In the genomic region with DNA sequence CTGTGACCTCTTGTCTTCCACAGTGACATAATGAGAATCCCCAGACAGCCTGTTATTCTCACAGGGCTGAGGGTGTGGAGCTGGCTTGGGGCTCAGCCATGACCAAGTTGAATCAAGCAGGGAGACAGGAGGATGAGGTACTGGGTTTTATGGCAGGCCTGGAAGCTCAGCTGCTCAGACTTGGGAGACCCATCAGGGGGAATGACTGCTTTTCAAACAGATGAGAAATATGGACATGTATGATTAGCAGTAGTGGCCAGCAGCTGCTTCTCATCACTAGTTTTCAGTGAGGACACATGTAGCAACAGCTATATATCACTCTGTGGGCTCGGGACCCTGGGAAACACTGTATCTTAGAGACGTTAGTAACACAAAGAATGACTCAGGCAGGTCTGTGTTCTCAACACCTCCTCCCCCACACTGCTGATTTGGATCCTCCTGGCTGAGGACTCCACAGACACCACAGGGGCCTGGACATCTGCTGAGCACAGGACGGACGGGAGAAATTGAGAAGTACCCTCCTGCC, we compare ENCODE assay signal across 8 mouse cellular contexts.
DNase-seq lines count a peak whose midpoint lies in the region; ATAC-seq lines count a peak whose summit lies in the region.

No protein-coding gene starts in this region.

- peak; percentile 80 for DNase-seq in embryonic facial prominence, embryonic 14.5 days (ENCODE audit: low spot score)
- DNase-seq in embryonic facial prominence, embryonic 10.5 days (ENCODE audit: low spot score) = no peak
- DNase-seq in adipocyte (ENCODE audit: low spot score) = peak; percentile 34
- DNase-seq in layer of hippocampus, postnatal 10 days (ENCODE audit: low spot score in 2 of 2) = peak; percentile 24 to 42
- DNase-seq in right cerebral cortex, adult 2 months (ENCODE audit: low spot score in 2 of 2) = peak; percentile 67 to 77
- DNase-seq in spleen, postnatal 14 days (ENCODE audit: low spot score in 2 of 2) = no peak

- H3K9me3 ChIP-seq in embryonic facial prominence, embryonic 14.5 days (ENCODE audit: control insufficient read depth, low read length) = no peaks in the 10 kb centered on the region
- H3K9me3 ChIP-seq in embryonic facial prominence, embryonic 10.5 days = no peaks in the 10 kb centered on the region
- no peaks in the 10 kb centered on the region; the same call in 1 of the 2 replicates for H3K9me3 ChIP-seq in heart, embryonic 16.5 days (replicated peaks; ENCODE audit: control insufficient read depth, low read length)
- no peaks in the 10 kb centered on the region for H3K9me3 ChIP-seq in forebrain, embryonic 13.5 days (replicated peaks)

- H3K4me1 ChIP-seq in embryonic facial prominence, embryonic 14.5 days (ENCODE audit: control insufficient read depth, insufficient read depth, low read length) = 0 out of 2 replicates have a peak, but pooled peaks cover 2% of the 10 kb centered on the region
- H3K4me1 ChIP-seq in embryonic facial prominence, embryonic 10.5 days = peaks cover 8% of the 10 kb centered on the region
- H3K4me1 ChIP-seq in heart, embryonic 16.5 days (ENCODE audit: control insufficient read depth, insufficient read depth, low read length) = no peaks in the 10 kb centered on the region
- H3K4me1 ChIP-seq in forebrain, embryonic 13.5 days = no peaks in the 10 kb centered on the region

- no peak overlapping the region for H3K4me3 ChIP-seq in embryonic facial prominence, embryonic 14.5 days (ENCODE audit: low read depth, low read length)
- H3K4me3 ChIP-seq in embryonic facial prominence, embryonic 10.5 days = no peak overlapping the region
- no peak overlapping the region for H3K4me3 ChIP-seq in heart, embryonic 16.5 days (ENCODE audit: low read length)
- H3K4me3 ChIP-seq in forebrain, embryonic 13.5 days = no peak overlapping the region

- H3K27me3 ChIP-seq in embryonic facial prominence, embryonic 14.5 days (replicated peaks; ENCODE audit: control insufficient read depth, insufficient read depth, low read length) = no peaks in the 10 kb centered on the region
- no peaks in the 10 kb centered on the region for H3K27me3 ChIP-seq in embryonic facial prominence, embryonic 10.5 days (replicated peaks; ENCODE audit: low read depth, poor library complexity, severe bottlenecking)
- H3K27me3 ChIP-seq in heart, embryonic 16.5 days (ENCODE audit: control insufficient read depth, insufficient read depth, low read length) = no peaks in the 10 kb centered on the region
- no peaks in the 10 kb centered on the region for H3K27me3 ChIP-seq in forebrain, embryonic 13.5 days

- no peaks in the 10 kb centered on the region for H3K36me3 ChIP-seq in embryonic facial prominence, embryonic 14.5 days (ENCODE audit: control insufficient read depth, insufficient read depth, low read length)
- no peaks in the 10 kb centered on the region for H3K36me3 ChIP-seq in embryonic facial prominence, embryonic 10.5 days (replicated peaks)
- H3K36me3 ChIP-seq in heart, embryonic 16.5 days (ENCODE audit: control insufficient read depth, insufficient read depth) = no peaks in the 10 kb centered on the region
- H3K36me3 ChIP-seq in forebrain, embryonic 13.5 days (ENCODE audit: poor library complexity, severe bottlenecking) = no peaks in the 10 kb centered on the region

- H3K4me2 ChIP-seq in embryonic facial prominence, embryonic 14.5 days (ENCODE audit: low read depth, low read length) = no peak overlapping the region
- H3K4me2 ChIP-seq in heart, embryonic 16.5 days (ENCODE audit: low read depth, low read length) = no peak overlapping the region
- no peak overlapping the region for H3K4me2 ChIP-seq in forebrain, embryonic 13.5 days

- ATAC-seq in embryonic facial prominence, embryonic 14.5 days (ENCODE audit: low read depth) = peak; percentile 75; the same call in 1 of the 2 replicates
- ATAC-seq in heart, embryonic 16.5 days (replicated peaks; ENCODE audit: extremely low read depth, insufficient read depth, low FRiP score) = peak; percentile 80
- ATAC-seq in forebrain, embryonic 13.5 days = no peak

- H3K27ac ChIP-seq in embryonic facial prominence, embryonic 14.5 days (replicated peaks; ENCODE audit: low read depth, low read length) = peak overlapping the region; percentile 52; the same call in 1 of the 2 replicates
- H3K27ac ChIP-seq in embryonic facial prominence, embryonic 10.5 days (replicated peaks) = no peak overlapping the region
- H3K27ac ChIP-seq in heart, embryonic 16.5 days (ENCODE audit: low read length) = peak overlapping the region; percentile 24
- no peak overlapping the region for H3K27ac ChIP-seq in forebrain, embryonic 13.5 days

- H3K9ac ChIP-seq in embryonic facial prominence, embryonic 14.5 days (ENCODE audit: low read depth, low read length) = no peak overlapping the region
- no peak overlapping the region for H3K9ac ChIP-seq in heart, embryonic 16.5 days (ENCODE audit: low read length)
- no peak overlapping the region for H3K9ac ChIP-seq in forebrain, embryonic 13.5 days

- 51% methylated on average over 4 of the region's 4 CpGs for WGBS in embryonic facial prominence, embryonic 14.5 days
- WGBS in embryonic facial prominence, embryonic 10.5 days = 65% methylated on average over 4 of the region's 4 CpGs
- 39% methylated on average over 4 of the region's 4 CpGs for WGBS in heart, embryonic 16.5 days
- WGBS in forebrain, embryonic 13.5 days = 66% methylated on average over 4 of the region's 4 CpGs

Comparison
In these comparisons a context has a peak if more than half of its experiments do, and no peak if none do; other contexts are left out.
1. DNase-seq: peak in embryonic facial prominence, embryonic 14.5 days (single experiment), adipocyte (single experiment), layer of hippocampus, postnatal 10 days (2 of 2) and right cerebral cortex, adult 2 months (2 of 2); none in embryonic facial prominence, embryonic 10.5 days (single experiment) and spleen, postnatal 14 days (0 of 2).
2. H3K27ac ChIP-seq: peak in embryonic facial prominence, embryonic 14.5 days (single experiment) and heart, embryonic 16.5 days (single experiment); none in embryonic facial prominence, embryonic 10.5 days (single experiment) and forebrain, embryonic 13.5 days (single experiment).